Mouse (Mus musculus): ENCODE data around the gene Nsmce1. TPM values are rescaled to one million over a fixed set of nuclear protein-coding genes. Genes with fewer than 3 reads are reported as not detected.

The Nsmce1 gene
- total and polyA plus RNA-seq, 2 experiments from 2014 or later: 23.1 to 77.8 TPM

DNA sequence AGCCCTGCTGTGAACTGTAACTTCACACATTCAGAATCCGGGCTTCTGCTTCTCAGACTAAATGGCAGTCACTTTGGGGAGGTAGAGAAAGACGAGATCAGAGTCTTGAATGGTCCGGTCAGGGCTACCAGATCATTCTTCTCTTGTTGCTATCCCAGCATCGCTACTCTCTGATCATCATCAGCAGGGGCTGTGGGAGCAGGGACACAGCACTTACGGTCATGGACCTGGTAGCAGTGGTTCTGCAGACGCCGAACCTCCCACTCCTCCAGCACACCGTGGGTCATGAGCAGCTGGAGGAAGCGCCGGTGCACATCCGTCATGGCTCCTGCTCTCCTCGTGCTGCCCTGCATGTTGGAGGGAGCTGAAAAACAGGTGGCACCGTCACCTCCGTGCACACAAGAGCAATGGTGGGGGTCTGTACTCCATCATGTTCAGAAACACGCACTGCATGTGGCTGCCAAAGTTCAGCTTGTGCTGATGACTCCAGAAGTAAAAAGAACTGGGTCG is 5.2 kb downstream of the Nsmce1 start:
- DNase-seq (ENCODE audit: low spot score): no peak
- no peak overlapping the region for H3K27ac ChIP-seq (ENCODE audit: low read depth, low read length)
- no peak overlapping the region for H3K9ac ChIP-seq (replicated peaks; ENCODE audit: low read length, poor library complexity, severe bottlenecking)
- H3K4me3 ChIP-seq (ENCODE audit: low read depth, low read length): no peak overlapping the region
- WGBS: 96% methylated on average over 16 of the region's 16 CpGs
- H3K4me2 ChIP-seq (ENCODE audit: low read depth, low read length, poor library complexity, severe bottlenecking): no peak overlapping the region
- H3K9me3 ChIP-seq (ENCODE audit: low read length): no peaks in the 10 kb centered on the region
- H3K36me3 ChIP-seq (ENCODE audit: insufficient read depth, low read length): peaks cover 6% of the 10 kb centered on the region; the same call in 1 of the 2 replicates
- no peaks in the 10 kb centered on the region for H3K27me3 ChIP-seq (ENCODE audit: insufficient read depth, low read length)
- peaks cover 10% of the 10 kb centered on the region; the same call in 1 of the 2 replicates for H3K4me1 ChIP-seq (ENCODE audit: insufficient read depth, low read length)
- TF ChIP-seq CTCF (IDR thresholded peaks at IDR 0.05): no peak
- no peak for ATAC-seq (ENCODE audit: low FRiP score)

DNA sequence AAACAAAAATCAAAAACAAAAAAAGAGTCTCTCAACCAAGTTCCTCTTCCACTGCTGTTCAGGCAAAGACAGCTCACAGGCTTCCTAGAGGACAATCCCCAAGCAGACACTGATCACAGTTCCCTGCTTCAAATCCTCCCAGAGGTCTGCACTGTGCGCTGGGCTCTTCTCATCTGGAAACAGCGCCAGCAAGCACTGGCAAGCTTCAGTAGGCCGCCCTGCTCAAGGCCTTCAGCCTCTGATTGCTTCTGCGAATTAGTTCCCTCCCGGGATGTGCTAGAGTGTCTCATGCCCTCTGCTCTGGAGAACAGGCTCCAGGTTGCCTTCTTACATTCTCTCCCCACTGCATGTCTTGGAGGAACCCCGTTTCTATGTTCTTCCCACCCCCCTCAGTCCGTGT is 6.6 kb downstream of the Nsmce1 start:
- Histone ChIP-seq H3K4me2 (ENCODE audit: low read depth, low read length, poor library complexity, severe bottlenecking) (no peak overlapping the region), H3K4me3 (ENCODE audit: low read depth, low read length) (no peak overlapping the region), H3K27ac (ENCODE audit: low read depth, low read length) (no peak overlapping the region), H3K9me3 (ENCODE audit: low read length) (no peaks in the 10 kb centered on the region), H3K4me1 (ENCODE audit: insufficient read depth, low read length) (peaks cover 4% of the 10 kb centered on the region; the same call in 1 of the 2 replicates), H3K36me3 (ENCODE audit: insufficient read depth, low read length) (peaks cover 10% of the 10 kb centered on the region; the same call in 1 of the 2 replicates), H3K9ac (replicated peaks; ENCODE audit: low read length, poor library complexity, severe bottlenecking) (no peak overlapping the region), H3K27me3 (ENCODE audit: insufficient read depth, low read length) (no peaks in the 10 kb centered on the region)
- 93% methylated on average over 7 of the region's 7 CpGs for WGBS
- DNase-seq (ENCODE audit: low spot score) (no peak), ATAC-seq (ENCODE audit: low FRiP score) (no peak)
- TF ChIP-seq CTCF (IDR thresholded peaks at IDR 0.05): no peak

- WGBS: 46% methylated on average over 2 of the region's 2 CpGs
- TF ChIP-seq CTCF (IDR thresholded peaks at IDR 0.05): no peak
- Histone ChIP-seq H3K9ac (replicated peaks; ENCODE audit: low read length, poor library complexity, severe bottlenecking) (no peak overlapping the region), H3K9me3 (ENCODE audit: low read length) (no peaks in the 10 kb centered on the region), H3K4me2 (ENCODE audit: low read depth, low read length, poor library complexity, severe bottlenecking) (no peak overlapping the region), H3K36me3 (ENCODE audit: insufficient read depth, low read length) (peaks cover 10% of the 10 kb centered on the region), H3K27ac (ENCODE audit: low read depth, low read length) (no peak overlapping the region), H3K4me1 (ENCODE audit: insufficient read depth, low read length) (no peaks in the 10 kb centered on the region), H3K4me3 (ENCODE audit: low read depth, low read length) (no peak overlapping the region), H3K27me3 (ENCODE audit: insufficient read depth, low read length) (no peaks in the 10 kb centered on the region)
- no peak for ATAC-seq (ENCODE audit: low FRiP score)
- no peak for DNase-seq (ENCODE audit: low spot score)
Observed at GRCm38 (mm10) chr7:125482886-125483285, 8.5 kb downstream of the Nsmce1 start.

GRCm38 (mm10) chr7:125482339-125482738 is 9.1 kb downstream of the Nsmce1 start:
- no peak for TF ChIP-seq CTCF (IDR thresholded peaks at IDR 0.05)
- H3K27me3 ChIP-seq (ENCODE audit: insufficient read depth, low read length): no peaks in the 10 kb centered on the region
- H3K4me1 ChIP-seq (ENCODE audit: insufficient read depth, low read length): no peaks in the 10 kb centered on the region
- ATAC-seq (ENCODE audit: low FRiP score) (no peak), DNase-seq (ENCODE audit: low spot score) (no peak)
- H3K4me2 ChIP-seq (ENCODE audit: low read depth, low read length, poor library complexity, severe bottlenecking): no peak overlapping the region
- H3K9ac ChIP-seq (replicated peaks; ENCODE audit: low read length, poor library complexity, severe bottlenecking): no peak overlapping the region
- no peak overlapping the region for H3K27ac ChIP-seq (ENCODE audit: low read depth, low read length)
- H3K9me3 ChIP-seq (ENCODE audit: low read length): no peaks in the 10 kb centered on the region
- H3K36me3 ChIP-seq (ENCODE audit: insufficient read depth, low read length): peaks cover 13% of the 10 kb centered on the region
- no peak overlapping the region for H3K4me3 ChIP-seq (ENCODE audit: low read depth, low read length)
- 86% methylated on average over 3 of the region's 3 CpGs for WGBS

DNA sequence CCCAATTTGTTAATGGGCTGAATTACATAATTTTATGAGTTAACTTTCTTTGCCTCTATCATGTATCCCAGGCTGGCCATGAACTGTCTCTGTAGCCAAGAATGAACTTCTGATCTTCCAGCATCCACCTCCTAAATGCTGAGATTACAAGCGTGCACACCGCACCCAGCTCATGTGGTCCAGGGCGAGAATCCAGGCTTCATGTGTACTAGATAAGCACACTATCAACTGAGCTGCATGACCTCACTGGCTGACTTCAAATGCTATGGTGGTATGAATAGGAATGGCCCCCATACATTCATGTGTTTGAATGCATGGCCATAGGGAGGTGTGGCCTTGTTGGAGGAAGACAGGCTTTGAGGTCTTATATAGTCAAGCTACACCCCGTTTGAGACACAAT is 10.9 kb downstream of the Nsmce1 start:
- H3K27ac ChIP-seq (ENCODE audit: low read depth, low read length): no peak overlapping the region
- H3K4me1 ChIP-seq (ENCODE audit: insufficient read depth, low read length): no peaks in the 10 kb centered on the region
- no peak overlapping the region for H3K4me2 ChIP-seq (ENCODE audit: low read depth, low read length, poor library complexity, severe bottlenecking)
- H3K9me3 ChIP-seq (ENCODE audit: low read length): no peaks in the 10 kb centered on the region
- 95% methylated on average over 4 of the region's 4 CpGs for WGBS
- no peaks in the 10 kb centered on the region for H3K27me3 ChIP-seq (ENCODE audit: insufficient read depth, low read length)
- TF ChIP-seq CTCF (IDR thresholded peaks at IDR 0.05): no peak
- no peak overlapping the region for H3K9ac ChIP-seq (replicated peaks; ENCODE audit: low read length, poor library complexity, severe bottlenecking)
- H3K4me3 ChIP-seq (ENCODE audit: low read depth, low read length): no peak overlapping the region
- ATAC-seq (ENCODE audit: low FRiP score) (no peak), DNase-seq (ENCODE audit: low spot score) (no peak)
- peaks cover 13% of the 10 kb centered on the region for H3K36me3 ChIP-seq (ENCODE audit: insufficient read depth, low read length)

DNA sequence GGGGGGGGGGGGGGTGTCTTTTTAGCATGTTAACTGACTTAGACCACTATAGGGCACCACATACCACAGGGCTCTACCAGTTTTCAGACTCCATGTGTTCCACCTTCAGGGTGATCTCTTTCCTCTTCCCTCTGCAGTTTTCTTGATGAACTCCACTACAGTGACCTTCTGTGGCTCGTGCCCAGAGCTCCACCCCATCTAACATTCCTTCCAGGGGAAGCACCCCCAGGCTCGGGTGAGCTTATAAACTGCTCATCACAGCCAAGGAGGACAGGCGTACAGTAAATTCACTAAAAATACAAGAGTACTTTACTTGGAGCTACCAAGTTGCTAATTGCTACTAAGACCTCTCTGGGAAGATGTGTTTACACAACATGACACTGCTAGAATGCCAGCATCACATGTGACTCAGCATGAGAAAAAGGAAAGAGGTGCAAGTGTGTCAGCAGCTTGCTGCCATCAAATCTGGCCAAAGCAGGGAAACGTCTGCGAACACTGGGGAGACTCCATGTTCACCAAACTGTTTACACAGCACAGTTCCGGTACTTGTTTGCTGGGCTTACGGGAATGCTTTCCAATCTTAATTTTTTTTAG is 12.9 kb downstream of the Nsmce1 start:
- no peaks in the 10 kb centered on the region for H3K4me1 ChIP-seq (ENCODE audit: insufficient read depth, low read length)
- TF ChIP-seq CTCF (IDR thresholded peaks at IDR 0.05): no peak
- H3K4me3 ChIP-seq (ENCODE audit: low read depth, low read length): no peak overlapping the region
- no peak overlapping the region for H3K27ac ChIP-seq (ENCODE audit: low read depth, low read length)
- ATAC-seq (ENCODE audit: low FRiP score) (no peak), DNase-seq (ENCODE audit: low spot score) (no peak)
- 86% methylated on average over 7 of the region's 7 CpGs for WGBS
- no peak overlapping the region for H3K4me2 ChIP-seq (ENCODE audit: low read depth, low read length, poor library complexity, severe bottlenecking)
- no peaks in the 10 kb centered on the region for H3K9me3 ChIP-seq (ENCODE audit: low read length)
- no peak overlapping the region for H3K9ac ChIP-seq (replicated peaks; ENCODE audit: low read length, poor library complexity, severe bottlenecking)
- peaks cover 12% of the 10 kb centered on the region for H3K36me3 ChIP-seq (ENCODE audit: insufficient read depth, low read length)
- no peaks in the 10 kb centered on the region for H3K27me3 ChIP-seq (ENCODE audit: insufficient read depth, low read length)

Data from midbrain, postnatal 0 days (tissue).